Mouse (Mus musculus) megakaryocyte, embryonic 14.5 days (primary cell): ENCODE measurements around the gene Rasa4. TPM values are rescaled to one million over a fixed set of nuclear protein-coding genes. Genes with fewer than 3 reads are reported as not detected.
"Not testable (repeated sequence)": the region's sequence is repeated elsewhere in the genome, so short reads cannot be mapped to it uniquely, and the experiment has no call there.

Source experiments
- H3K27me3 ChIP-seq: replicated peaks from 2 replicates; pipeline ENCODE3; 2012; ENCODE audit warnings: inconsistent platforms
- H3K36me3 ChIP-seq: replicated peaks from 2 replicates; pipeline ENCODE3; 2012; ENCODE audit warnings: low read length, inconsistent platforms, mixed read lengths
- H3K4me1 ChIP-seq: 2 replicates; pipeline ENCODE4 v1.6.1; 2012; ENCODE audit warnings: inconsistent platforms
- H3K4me3 ChIP-seq: replicated peaks from 2 replicates; pipeline ENCODE3; 2012; ENCODE audit warnings: moderate library complexity, mild to moderate bottlenecking, inconsistent platforms
- H3K9me3 ChIP-seq: 2 replicates; pipeline ENCODE4 v1.6.1; 2012; ENCODE audit warnings: inconsistent platforms
- FLI1 ChIP-seq: IDR thresholded peaks from 2 replicates; pipeline ENCODE4 v1.6.1; 2012; ENCODE audit warnings: low read length, inconsistent platforms, mixed read lengths
- GATA1 ChIP-seq: IDR thresholded peaks from 3 replicates; pipeline ENCODE4 v1.6.1; 2012; ENCODE audit warnings: mixed read lengths, low read length, inconsistent platforms, borderline replicate concordance
- polyA plus RNA-seq: library from polyadenylated mRNA; stranded (reverse); fragments of >175 nt; gene quantifications from 2 replicates; pipeline ENCODE4 v1.2.3, GENCODE M21; 2012; ENCODE audit warnings: low replicate concordance; ENCODE audit not compliant: insufficient read depth

Rasa4 gene
- polyA plus RNA-seq, 1 experiment, result 18.1 TPM

DNA sequence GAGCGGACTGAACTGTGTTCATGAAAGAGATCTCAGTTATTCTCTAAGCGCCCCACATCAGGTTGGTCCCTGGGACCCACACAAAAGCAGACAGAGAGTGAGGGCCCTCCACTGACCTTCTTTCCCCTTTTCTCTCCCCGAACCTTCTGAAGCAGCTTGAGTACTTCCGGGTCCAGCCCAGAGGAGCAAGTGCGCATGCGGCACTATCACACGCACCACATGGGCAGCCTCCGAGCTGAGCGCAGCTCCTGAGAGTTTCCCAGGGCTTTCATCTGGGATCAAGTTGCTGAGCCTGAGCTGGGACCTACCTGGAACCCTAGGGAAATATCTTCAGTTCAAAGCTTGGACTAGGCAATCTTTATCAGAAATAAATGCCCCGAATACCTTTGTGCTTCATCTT, 19.8 kb upstream of the Rasa4 start:
- Histone ChIP-seq H3K36me3 (no peaks in the 10 kb centered on the region), H3K27me3 (peaks cover 41% of the 10 kb centered on the region), H3K9me3 (peaks cover 10% of the 10 kb centered on the region), H3K4me1 (peaks cover 13% of the 10 kb centered on the region), H3K4me3 (no peak overlapping the region)
- TF ChIP-seq GATA1 (no peak), FLI1 (no peak)

DNA sequence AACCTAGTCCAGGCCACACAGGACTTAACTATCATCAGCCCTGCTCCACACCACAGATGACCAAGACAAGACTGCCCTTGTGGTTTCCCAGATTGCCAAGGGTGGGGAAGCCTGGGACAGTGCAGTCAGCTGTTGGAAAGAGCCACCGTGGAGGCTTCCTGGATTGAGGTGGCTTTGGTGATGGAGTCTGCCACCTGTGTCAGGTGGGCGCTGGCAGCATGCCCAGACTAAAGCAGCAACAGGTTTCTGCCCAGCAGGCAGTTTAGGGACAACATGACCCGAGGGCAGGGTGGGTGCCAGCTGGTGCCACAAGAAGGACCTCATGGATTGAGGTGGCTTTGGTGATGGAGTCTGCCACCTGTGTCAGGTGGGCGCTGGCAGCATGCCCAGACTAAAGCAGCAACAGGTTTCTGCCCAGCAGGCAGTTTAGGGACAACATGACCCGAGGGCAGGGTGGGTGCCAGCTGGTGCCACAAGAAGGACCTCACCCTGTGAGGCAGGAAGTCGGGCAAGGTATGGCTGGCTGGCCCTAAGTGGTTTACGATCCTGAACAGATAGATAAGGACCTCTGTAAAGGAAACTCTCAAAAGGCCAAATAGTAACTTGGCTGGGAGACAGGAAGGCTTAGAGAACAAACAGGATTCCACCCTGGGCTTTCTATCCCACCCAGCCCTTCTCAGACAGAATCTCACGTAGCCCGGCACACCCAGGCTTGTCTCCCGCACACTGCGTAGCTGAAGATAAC, 17.1 kb upstream of the Rasa4 start:
- not testable (repeated sequence) for H3K9me3 ChIP-seq, H3K36me3 ChIP-seq, H3K4me3 ChIP-seq
- H3K4me1 ChIP-seq, result peaks cover 22% of the 10 kb centered on the region
- peaks cover 28% of the 10 kb centered on the region for H3K27me3 ChIP-seq

GRCm38 (mm10) chr5:136069411-136069810, 14.3 kb upstream of the Rasa4 start:
- Histone ChIP-seq H3K27me3 (peaks cover 52% of the 10 kb centered on the region), H3K9me3 (peaks cover 13% of the 10 kb centered on the region), H3K36me3 (no peaks in the 10 kb centered on the region), H3K4me1 (peaks cover 22% of the 10 kb centered on the region), H3K4me3 (no peak overlapping the region)
- no peak for TF ChIP-seq GATA1
- no peak for TF ChIP-seq FLI1

- H3K27me3 ChIP-seq, result peaks cover 48% of the 10 kb centered on the region
- no peak overlapping the region for H3K4me3 ChIP-seq
Measured at GRCm38 (mm10) chr5:136073051-136073450, 10.7 kb upstream of the Rasa4 start.

GRCm38 (mm10) chr5:136073526-136073925, 10.2 kb upstream of the Rasa4 start:
- H3K36me3 ChIP-seq, result no peaks in the 10 kb centered on the region
- peaks cover 4% of the 10 kb centered on the region for H3K9me3 ChIP-seq
- H3K27me3 ChIP-seq, result peaks cover 45% of the 10 kb centered on the region
- H3K4me3 ChIP-seq, result no peak overlapping the region
- peaks cover 54% of the 10 kb centered on the region for H3K4me1 ChIP-seq
- TF ChIP-seq FLI1 (no peak), GATA1 (no peak)

More at GRCm38 (mm10) chr5:136073051-136073450, 10.7 kb upstream of the Rasa4 start:
- peaks cover 50% of the 10 kb centered on the region for H3K4me1 ChIP-seq
- H3K36me3 ChIP-seq, result no peaks in the 10 kb centered on the region
- TF ChIP-seq FLI1, result no peak
- no peak for TF ChIP-seq GATA1
- H3K9me3 ChIP-seq, result peaks cover 4% of the 10 kb centered on the region

DNA sequence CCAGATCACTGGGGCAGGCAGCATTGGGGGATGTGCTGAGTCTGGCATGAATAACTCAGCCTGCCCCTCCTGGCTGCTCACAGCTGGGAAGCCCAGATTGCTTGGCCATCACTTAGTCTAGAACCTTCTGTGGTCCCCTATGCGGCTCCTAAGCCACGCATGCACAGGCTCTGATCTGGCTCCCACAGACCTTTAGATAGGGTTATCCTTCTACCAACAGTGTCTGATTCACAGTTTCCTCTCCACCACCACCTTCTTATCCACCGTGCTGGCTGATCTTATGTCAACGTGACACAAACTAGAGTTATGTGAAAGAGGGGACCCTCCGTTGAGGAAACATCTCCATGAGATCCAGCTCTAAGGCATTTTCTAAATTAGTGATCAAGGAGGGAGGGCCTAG, 8.6 kb upstream of the Rasa4 start:
- H3K27me3 ChIP-seq, result peaks cover 49% of the 10 kb centered on the region
- peaks cover 4% of the 10 kb centered on the region for H3K9me3 ChIP-seq
- no peaks in the 10 kb centered on the region for H3K36me3 ChIP-seq
- TF ChIP-seq GATA1 (no peak), FLI1 (no peak)
- H3K4me1 ChIP-seq, result peaks cover 40% of the 10 kb centered on the region
- no peak overlapping the region for H3K4me3 ChIP-seq

DNA sequence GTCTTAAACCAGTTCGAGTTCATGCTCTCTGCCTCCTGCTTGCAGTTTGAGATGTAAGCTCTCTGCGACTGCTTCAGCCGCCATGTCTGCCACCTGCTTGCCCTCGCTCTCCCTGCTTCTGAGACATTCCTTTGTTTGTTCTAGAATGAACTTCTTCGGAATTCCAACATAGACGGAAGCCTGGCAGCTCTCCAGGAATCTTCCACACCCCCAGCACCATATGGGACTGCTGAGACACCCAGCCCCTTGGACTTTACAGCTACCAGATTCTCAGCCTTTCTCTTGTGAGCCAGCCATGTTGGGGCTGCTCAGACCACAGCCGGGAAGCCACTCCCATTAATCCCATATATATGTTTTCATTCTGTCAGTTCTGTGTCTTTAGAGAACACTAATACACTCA, 7.4 kb upstream of the Rasa4 start:
- H3K9me3 ChIP-seq, result peaks cover 4% of the 10 kb centered on the region
- H3K36me3 ChIP-seq, result no peaks in the 10 kb centered on the region
- TF ChIP-seq FLI1, result no peak
- TF ChIP-seq GATA1, result no peak
- H3K4me3 ChIP-seq, result no peak overlapping the region
- H3K4me1 ChIP-seq, result peaks cover 36% of the 10 kb centered on the region
- H3K27me3 ChIP-seq, result peaks cover 44% of the 10 kb centered on the region

DNA sequence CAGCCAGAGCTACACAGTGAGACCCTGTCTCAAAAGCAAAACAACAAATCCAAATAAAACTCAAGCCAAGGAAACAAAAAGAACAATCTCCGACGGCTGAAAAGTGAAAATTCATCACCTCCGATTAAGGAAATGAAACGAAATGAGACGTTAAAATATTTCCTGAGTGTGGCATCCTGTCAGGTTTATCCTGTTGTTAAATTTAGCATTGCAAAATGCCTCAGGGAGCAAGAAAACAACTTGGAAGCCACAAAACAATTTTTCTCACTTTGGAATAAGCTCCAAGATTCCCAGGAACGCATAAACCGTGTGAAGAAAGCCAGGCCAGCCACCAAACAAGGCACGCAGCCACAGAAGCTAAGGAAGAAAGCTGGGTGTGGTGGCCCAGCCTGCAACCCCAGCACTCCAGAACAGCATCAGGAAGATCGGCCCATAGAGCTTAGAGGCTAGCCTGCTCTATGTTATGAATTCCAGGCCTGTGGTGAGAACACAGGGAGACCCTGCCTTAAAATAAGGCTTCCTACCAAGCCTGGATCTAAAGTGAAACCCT, 6.6 kb upstream of the Rasa4 start:
- no peaks in the 10 kb centered on the region for H3K36me3 ChIP-seq
- peaks cover 38% of the 10 kb centered on the region for H3K27me3 ChIP-seq
- peaks cover 35% of the 10 kb centered on the region for H3K4me1 ChIP-seq
- TF ChIP-seq GATA1, result no peak
- no peak for TF ChIP-seq FLI1
- H3K4me3 ChIP-seq, result peak overlapping the region; percentile 10
- H3K9me3 ChIP-seq, result peaks cover 2% of the 10 kb centered on the region

DNA sequence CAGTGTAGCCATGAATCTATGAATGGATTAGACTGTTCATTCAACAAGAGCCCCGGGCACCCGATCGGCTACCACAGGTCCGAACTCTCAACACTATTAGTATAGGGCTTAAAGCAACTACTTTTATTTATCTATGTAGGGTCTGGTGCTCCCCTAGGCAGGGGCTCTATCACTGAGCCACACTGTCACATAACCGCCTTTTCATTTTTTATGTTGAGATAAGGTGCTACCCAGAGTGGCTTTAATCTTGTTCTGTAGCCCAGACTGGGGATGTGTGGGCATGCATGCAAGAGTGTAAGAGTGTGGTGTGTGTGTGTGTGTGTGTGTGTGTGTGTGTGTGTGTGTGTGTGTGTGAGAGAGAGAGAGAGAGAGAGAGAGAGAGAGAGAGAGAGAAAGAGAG, 5.6 kb upstream of the Rasa4 start:
- Histone ChIP-seq H3K4me3 (no peak overlapping the region), H3K36me3 (no peaks in the 10 kb centered on the region), H3K27me3 (peaks cover 30% of the 10 kb centered on the region), H3K4me1 (peaks cover 37% of the 10 kb centered on the region), H3K9me3 (peaks cover 2% of the 10 kb centered on the region; the same call in 1 of the 2 replicates)
- TF ChIP-seq GATA1 (no peak), FLI1 (no peak)

GRCm38 (mm10) chr5:136082345-136082744, 1.4 kb upstream of the Rasa4 start:
- Histone ChIP-seq H3K36me3 (no peaks in the 10 kb centered on the region), H3K9me3 (peaks cover 2% of the 10 kb centered on the region; the same call in 1 of the 2 replicates), H3K27me3 (peaks cover 37% of the 10 kb centered on the region), H3K4me1 (peaks cover 52% of the 10 kb centered on the region), H3K4me3 (no peak overlapping the region)
- TF ChIP-seq FLI1 (no peak), GATA1 (no peak)
